ENCODE assay signal across 8 mouse cellular contexts in genomic region chr11:3535406-3535986, GRCm38 (mm10). TPM values are rescaled to one million over a fixed set of nuclear protein-coding genes. Genes with fewer than 3 reads are reported as not detected.
DNase-seq lines count a peak whose midpoint lies in the region; ATAC-seq and TF ChIP-seq lines count a peak whose summit lies in the region.

No protein-coding gene starts in this region.

- DNase-seq in c-Kit-positive CD71-positive TER-119-negative erythroid progenitor cells, embryonic 14.5 days (ENCODE audit: low read depth): peak; percentile 81
- DNase-seq in forebrain, embryonic 11.5 days (ENCODE audit: low spot score): peak; percentile 98
- peak; percentile 97 to 99 for DNase-seq in kidney, postnatal 25 days
- DNase-seq in liver, embryonic 14.5 days (ENCODE audit: low read depth in 3 of 3, low spot score in 3 of 3): peak; percentile 66 to 70 (median 70)
- DNase-seq in neural tube, embryonic 10.5 days (ENCODE audit: extremely low spot score, low spot score): peak; percentile 97

- H3K4me2 ChIP-seq in forebrain, embryonic 11.5 days (ENCODE audit: low read depth, low read length, severe bottlenecking): peak overlapping the region; percentile 89
- peak overlapping the region; percentile 70 for H3K4me2 ChIP-seq in heart, embryonic 16.5 days (ENCODE audit: low read depth, low read length)
- peak overlapping the region; percentile 80 for H3K4me2 ChIP-seq in liver, embryonic 14.5 days (ENCODE audit: low read depth)
- peak overlapping the region; percentile 78 for H3K4me2 ChIP-seq in stomach, embryonic 15.5 days

- peak; percentile 14; the same call in 1 of the 2 replicates for TF ChIP-seq EP300 in liver, embryonic 14.5 days (IDR thresholded peaks at IDR 0.05; ENCODE audit: low read depth)

- H3K36me3 ChIP-seq in E14TG2a.4 (ENCODE audit: insufficient read depth, low read length): peaks cover 48% of the 10 kb centered on the region
- H3K36me3 ChIP-seq in forebrain, embryonic 11.5 days (ENCODE audit: control insufficient read depth, insufficient read depth, low read length): peaks cover 6% of the 10 kb centered on the region; the same call in 1 of the 2 replicates
- H3K36me3 ChIP-seq in heart, embryonic 16.5 days (ENCODE audit: control insufficient read depth, insufficient read depth): peaks cover 34% of the 10 kb centered on the region
- no peaks in the 10 kb centered on the region for H3K36me3 ChIP-seq in liver, embryonic 14.5 days (replicated peaks; ENCODE audit: control insufficient read depth, insufficient read depth, low read depth)
- peaks cover 31% of the 10 kb centered on the region for H3K36me3 ChIP-seq in stomach, embryonic 15.5 days

- no peaks in the 10 kb centered on the region for H3K9me3 ChIP-seq in E14TG2a.4 (ENCODE audit: low read length)
- H3K9me3 ChIP-seq in forebrain, embryonic 11.5 days (ENCODE audit: control insufficient read depth, low read length): no peaks in the 10 kb centered on the region
- no peaks in the 10 kb centered on the region for H3K9me3 ChIP-seq in heart, embryonic 16.5 days (replicated peaks; ENCODE audit: control insufficient read depth, low read length)
- no peaks in the 10 kb centered on the region for H3K9me3 ChIP-seq in liver, embryonic 14.5 days (ENCODE audit: control insufficient read depth, low read length)
- H3K9me3 ChIP-seq in stomach, embryonic 15.5 days: no peaks in the 10 kb centered on the region

- peak; percentile 84 for ATAC-seq in forebrain, embryonic 11.5 days (replicated peaks; ENCODE audit: low FRiP score)
- ATAC-seq in heart, embryonic 16.5 days (replicated peaks; ENCODE audit: extremely low read depth, insufficient read depth, low FRiP score): peak; percentile 82
- ATAC-seq in liver, embryonic 14.5 days (ENCODE audit: insufficient read depth): peak; percentile 64
- peak; percentile 79 for ATAC-seq in stomach, embryonic 15.5 days (ENCODE audit: insufficient read depth, low FRiP score, low read depth)

- TF ChIP-seq CTCF in E14TG2a.4 (conservative IDR thresholded peaks at IDR 0.05; ENCODE audit: low read length): peak; percentile 76
- TF ChIP-seq CTCF in liver, embryonic 14.5 days (IDR thresholded peaks at IDR 0.05; ENCODE audit: low read depth): peak; percentile 94

- peak overlapping the region; percentile 57 for H3K27ac ChIP-seq in forebrain, embryonic 11.5 days (ENCODE audit: low read depth, low read length)
- peak overlapping the region; percentile 95 for H3K27ac ChIP-seq in heart, embryonic 16.5 days (ENCODE audit: low read length)
- no peak overlapping the region; the same call in 1 of the 2 replicates for H3K27ac ChIP-seq in liver, embryonic 14.5 days
- H3K27ac ChIP-seq in stomach, embryonic 15.5 days: peak overlapping the region; percentile 90

- peaks cover 83% of the 10 kb centered on the region for H3K4me1 ChIP-seq in E14TG2a.4 (replicated peaks; ENCODE audit: low read depth, low read length)
- peaks cover 16% of the 10 kb centered on the region for H3K4me1 ChIP-seq in forebrain, embryonic 11.5 days (replicated peaks; ENCODE audit: control insufficient read depth, insufficient read depth, low read length)
- H3K4me1 ChIP-seq in heart, embryonic 16.5 days (ENCODE audit: control insufficient read depth, insufficient read depth, low read length): peaks cover 36% of the 10 kb centered on the region
- peaks cover 0 to 10% of the 10 kb centered on the region in 2 experiments; a peak in 3 of 4 replicates for H3K4me1 ChIP-seq in liver, embryonic 14.5 days (replicated peaks; ENCODE audit: control insufficient read depth in 2 of 2, insufficient read depth in 2 of 2, low read length in 1 of 2)
- H3K4me1 ChIP-seq in stomach, embryonic 15.5 days: peaks cover 30% of the 10 kb centered on the region

- no peaks in the 10 kb centered on the region; the same call in 1 of the 2 replicates for H3K27me3 ChIP-seq in E14TG2a.4 (ENCODE audit: insufficient read depth, low read length)
- H3K27me3 ChIP-seq in forebrain, embryonic 11.5 days (ENCODE audit: control insufficient read depth, insufficient read depth, low read length): no peaks in the 10 kb centered on the region
- no peaks in the 10 kb centered on the region for H3K27me3 ChIP-seq in heart, embryonic 16.5 days (ENCODE audit: control insufficient read depth, insufficient read depth, low read length)
- H3K27me3 ChIP-seq in liver, embryonic 14.5 days (ENCODE audit: control insufficient read depth, insufficient read depth, low read length): no peaks in the 10 kb centered on the region
- H3K27me3 ChIP-seq in stomach, embryonic 15.5 days (replicated peaks): no peaks in the 10 kb centered on the region

- H3K9ac ChIP-seq in forebrain, embryonic 11.5 days (ENCODE audit: low read length): peak overlapping the region; percentile 65
- peak overlapping the region; percentile 76 for H3K9ac ChIP-seq in heart, embryonic 16.5 days (ENCODE audit: low read length)
- peak overlapping the region; percentile 48 for H3K9ac ChIP-seq in liver, embryonic 14.5 days (replicated peaks)
- peak overlapping the region; percentile 40; the same call in 1 of the 2 replicates for H3K9ac ChIP-seq in stomach, embryonic 15.5 days

- H3K4me3 ChIP-seq in E14TG2a.4 (replicated peaks; ENCODE audit: low read length): peak overlapping the region; percentile 85
- peak overlapping the region; percentile 54 for H3K4me3 ChIP-seq in forebrain, embryonic 11.5 days (ENCODE audit: low read depth, low read length)
- peak overlapping the region; percentile 83 for H3K4me3 ChIP-seq in heart, embryonic 16.5 days (ENCODE audit: low read length)
- H3K4me3 ChIP-seq in liver, embryonic 14.5 days (ENCODE audit: insufficient read depth in 1 of 2, low read depth in 2 of 2, low read length in 2 of 2): peak overlapping the region; percentile 56 to 59
- peak overlapping the region; percentile 63 for H3K4me3 ChIP-seq in stomach, embryonic 15.5 days (replicated peaks)

- under 1% methylated on average over 36 of the region's 36 CpGs for WGBS in forebrain, embryonic 11.5 days
- WGBS in heart, embryonic 16.5 days: under 1% methylated on average over 36 of the region's 36 CpGs
- under 1% methylated on average over 36 of the region's 36 CpGs for WGBS in liver, embryonic 14.5 days (ENCODE audit: insufficient replicate concordance)
- WGBS in stomach, embryonic 15.5 days: 0% methylated on average over 36 of the region's 36 CpGs

RNA-seq across cellular contexts. Expression of gene Smtn, which starts 4.9 kb away (rescaled TPM):
- polyA plus RNA-seq in forebrain, embryonic 11.5 days (2014; fragmentation: Nextera tagmentation; extraction: Ambion mirVana): 43.8 and 44.3 TPM in 2 replicates
- polyA plus RNA-seq in heart, embryonic 16.5 days (2015; fragmentation: Nextera tagmentation; extraction: Ambion mirVana): 93.9 and 104 TPM in 2 replicates
- 3.3 and 4.5 TPM in 2 replicates for polyA plus RNA-seq in liver, embryonic 14.5 days (2012; rRNA removed)
- polyA plus RNA-seq in liver, embryonic 14.5 days (2014; fragmentation: Nextera tagmentation; extraction: Ambion mirVana): 7.4 and 8.7 TPM in 2 replicates
- 97.9 and 105 TPM in 2 replicates for polyA plus RNA-seq in stomach, embryonic 15.5 days (2015; fragmentation: Nextera tagmentation; extraction: Ambion mirVana)

RNA-seq across cellular contexts. Expression of gene Selenom, which starts 21.0 kb away (rescaled TPM):
- 47.3 and 54.1 TPM in 2 replicates for polyA plus RNA-seq in forebrain, embryonic 11.5 days (2014; fragmentation: Nextera tagmentation; extraction: Ambion mirVana)
- 119 and 126 TPM in 2 replicates for polyA plus RNA-seq in heart, embryonic 16.5 days (2015; fragmentation: Nextera tagmentation; extraction: Ambion mirVana)
- polyA plus RNA-seq in liver, embryonic 14.5 days (2012; rRNA removed): 8.5 and 12.2 TPM in 2 replicates
- 9.4 and 10.3 TPM in 2 replicates for polyA plus RNA-seq in liver, embryonic 14.5 days (2014; fragmentation: Nextera tagmentation; extraction: Ambion mirVana)
- 125 and 131 TPM in 2 replicates for polyA plus RNA-seq in stomach, embryonic 15.5 days (2015; fragmentation: Nextera tagmentation; extraction: Ambion mirVana)

RNA-seq across cellular contexts. Expression of gene Inpp5j, which starts 30.9 kb away (rescaled TPM):
- polyA plus RNA-seq in forebrain, embryonic 11.5 days (2014; fragmentation: Nextera tagmentation; extraction: Ambion mirVana): 0.31 and 0.47 TPM in 2 replicates
- 10.9 and 12.1 TPM in 2 replicates for polyA plus RNA-seq in heart, embryonic 16.5 days (2015; fragmentation: Nextera tagmentation; extraction: Ambion mirVana)
- 0.23 and 0.31 TPM in 2 replicates for polyA plus RNA-seq in liver, embryonic 14.5 days (2012; rRNA removed)
- 0.27 and 0.38 TPM in 2 replicates for polyA plus RNA-seq in liver, embryonic 14.5 days (2014; fragmentation: Nextera tagmentation; extraction: Ambion mirVana)
- polyA plus RNA-seq in stomach, embryonic 15.5 days (2015; fragmentation: Nextera tagmentation; extraction: Ambion mirVana): 2.9 and 3.4 TPM in 2 replicates

RNA-seq across cellular contexts. Expression of gene Pla2g3, which starts 47.4 kb away (rescaled TPM):
- polyA plus RNA-seq in forebrain, embryonic 11.5 days (2014; fragmentation: Nextera tagmentation; extraction: Ambion mirVana): 0.45 and 0.92 TPM in 2 replicates
- polyA plus RNA-seq in heart, embryonic 16.5 days (2015; fragmentation: Nextera tagmentation; extraction: Ambion mirVana): 0.20 and 0.22 TPM in 2 replicates
- 0.06 and 0.11 TPM in 2 replicates for polyA plus RNA-seq in liver, embryonic 14.5 days (2012; rRNA removed)
- 0.04 and 0.13 TPM in 2 replicates for polyA plus RNA-seq in liver, embryonic 14.5 days (2014; fragmentation: Nextera tagmentation; extraction: Ambion mirVana)
- polyA plus RNA-seq in stomach, embryonic 15.5 days (2015; fragmentation: Nextera tagmentation; extraction: Ambion mirVana): 0.48 and 0.82 TPM in 2 replicates
